Mouse (Mus musculus) CD4-positive helper T cell, adult 2 months (primary cell): ENCODE measurements around the gene St5.

ENCODE experiments used
- DNase-seq: peaks from one replicate; pipeline ENCODE4 v3.0.0-alpha.2; 2012; ENCODE audit warnings: low read depth, missing footprints, low spot score

Gene St5

GRCm38 (mm10) chr7:109702721-109703120 lies 684 bp downstream of the St5 start:
- no peak for DNase-seq

- no peak for DNase-seq
These were observed 3.2 kb downstream of the St5 start for GRCm38 (mm10) chr7:109700213-109700612.

- no peak for DNase-seq
These were observed 8.1 kb downstream of the St5 start for GRCm38 (mm10) chr7:109695339-109695726.

GRCm38 (mm10) chr7:109694576-109695338 lies 8.6 kb downstream of the St5 start:
- DNase-seq: no peak

GRCm38 (mm10) chr7:109690961-109691360 lies 12.4 kb downstream of the St5 start:
- no peak for DNase-seq

- DNase-seq: no peak
These were observed 13.3 kb downstream of the St5 start for GRCm38 (mm10) chr7:109690101-109690500.

- no peak for DNase-seq
These were observed 16.7 kb downstream of the St5 start for GRCm38 (mm10) chr7:109686585-109687128.

GRCm38 (mm10) chr7:109680879-109681278 lies 22.5 kb downstream of the St5 start:
- DNase-seq: no peak

- no peak for DNase-seq
These were observed 23.1 kb downstream of the St5 start for GRCm38 (mm10) chr7:109680284-109680683.

GRCm38 (mm10) chr7:109674944-109675628 lies 28.3 kb downstream of the St5 start:
- DNase-seq: no peak

GRCm38 (mm10) chr7:109671581-109672471 lies 31.6 kb downstream of the St5 start:
- no peak for DNase-seq

- no peak for DNase-seq
These were observed 33.8 kb downstream of the St5 start for GRCm38 (mm10) chr7:109669426-109670170.

- DNase-seq: no peak
These were observed 36.7 kb downstream of the St5 start for GRCm38 (mm10) chr7:109666664-109667063.

GRCm38 (mm10) chr7:109662626-109663025 lies 40.8 kb downstream of the St5 start:
- no peak for DNase-seq

GRCm38 (mm10) chr7:109659278-109659677 lies 44.1 kb downstream of the St5 start:
- no peak for DNase-seq

GRCm38 (mm10) chr7:109657884-109658283 lies 45.5 kb downstream of the St5 start:
- no peak for DNase-seq

- no peak for DNase-seq
These were observed 48.5 kb downstream of the St5 start for GRCm38 (mm10) chr7:109654871-109655270.

GRCm38 (mm10) chr7:109648812-109649594 lies 54.4 kb downstream of the St5 start:
- DNase-seq: no peak

- no peak for DNase-seq
These were observed 56.8 kb downstream of the St5 start for GRCm38 (mm10) chr7:109646574-109646973.

GRCm38 (mm10) chr7:109643305-109643994 lies 60.0 kb downstream of the St5 start:
- no peak for DNase-seq
